Mouse (Mus musculus): ENCODE measurements around the gene AY761184.
"Not testable (repeated sequence)": the region's sequence is repeated elsewhere in the genome, so short reads cannot be mapped to it uniquely, and the experiment has no call there.

- not testable (repeated sequence) for TF ChIP-seq CTCF (IDR thresholded peaks at IDR 0.05; ENCODE audit: control insufficient read depth, insufficient read depth, low read length); POLR2A (IDR thresholded peaks at IDR 0.05; ENCODE audit: borderline replicate concordance, control insufficient read depth, low read depth, low read length)
Measured at GRCm38 (mm10) chr8:21655480-21655879, 48.0 kb downstream of the AY761184 start, which contains the start of gene Defa17.
